Mouse (Mus musculus) CH12.LX (cell line): Measurements from ENCODE around the gene Hic1.

ENCODE experiments used
- CHD1 ChIP-seq: IDR thresholded peaks from 2 replicates; pipeline ENCODE4 v1.6.1; 2012; ENCODE audit warnings: low read depth, low read length, improper control_type of control experiment, inconsistent platforms
- CTCF ChIP-seq, 2 experiments: IDR thresholded peaks in 1 of 2; conservative IDR thresholded peaks in 1 of 2; 2 replicates each; pipeline ENCODE4 v1.5.1; 2011 to 2012; ENCODE audit warnings: low read depth in 2 of 2, low read length in 2 of 2, improper control_type of control experiment in 1 of 2, inconsistent platforms in 1 of 2, mild to moderate bottlenecking in 1 of 2, moderate library complexity in 1 of 2
- E2F4 ChIP-seq: IDR thresholded peaks from 2 replicates; pipeline ENCODE4 v1.6.1; 2011; ENCODE audit warnings: low read depth, low read length, improper control_type of control experiment; ENCODE audit not compliant: insufficient replicate concordance
- JUN ChIP-seq: IDR thresholded peaks from 2 replicates; pipeline ENCODE4 v1.6.1; 2011; ENCODE audit warnings: low read depth, mild to moderate bottlenecking, low read length, improper control_type of control experiment, moderate library complexity; ENCODE audit not compliant: insufficient read depth
- KAT2A ChIP-seq: IDR thresholded peaks from 2 replicates; pipeline ENCODE4 v1.6.1; 2012; ENCODE audit warnings: low read length, improper control_type of control experiment, inconsistent platforms; ENCODE audit not compliant: insufficient replicate concordance
- NELFE ChIP-seq: IDR thresholded peaks from 2 replicates; pipeline ENCODE4 v1.6.1; 2011; ENCODE audit warnings: low read depth, low read length, improper control_type of control experiment
- POLR2A ChIP-seq: IDR thresholded peaks from 2 replicates; pipeline ENCODE4 v1.6.1; 2011; ENCODE audit warnings: low read depth, mild to moderate bottlenecking, improper control_type of control experiment, low read length
- TBP ChIP-seq: conservative IDR thresholded peaks from 2 replicates; pipeline ENCODE4 v1.6.1; 2011; ENCODE audit warnings: low read depth, low read length, improper control_type of control experiment
- TCF12 ChIP-seq: IDR thresholded peaks from 2 replicates; pipeline ENCODE4 v1.6.1; 2014; ENCODE audit warnings: low read depth, mild to moderate bottlenecking, inconsistent platforms, low read length, improper control_type of control experiment
- UBTF ChIP-seq: IDR thresholded peaks from 2 replicates; pipeline ENCODE4 v1.6.1; 2012; ENCODE audit warnings: low read depth, mild to moderate bottlenecking, inconsistent platforms, low read length, improper control_type of control experiment, moderate library complexity
- USF1 ChIP-seq: IDR thresholded peaks from 2 replicates; pipeline ENCODE4 v1.6.1; 2014; ENCODE audit warnings: low read depth, mild to moderate bottlenecking, inconsistent platforms, low read length, improper control_type of control experiment
- USF2 ChIP-seq: conservative IDR thresholded peaks from 2 replicates; pipeline ENCODE4 v1.6.1; 2011; ENCODE audit warnings: low read depth, low read length, improper control_type of control experiment
- ZC3H11A ChIP-seq: IDR thresholded peaks from 2 replicates; pipeline ENCODE4 v1.6.1; 2012; ENCODE audit warnings: low read depth, mild to moderate bottlenecking, inconsistent platforms, low read length, improper control_type of control experiment

DNA sequence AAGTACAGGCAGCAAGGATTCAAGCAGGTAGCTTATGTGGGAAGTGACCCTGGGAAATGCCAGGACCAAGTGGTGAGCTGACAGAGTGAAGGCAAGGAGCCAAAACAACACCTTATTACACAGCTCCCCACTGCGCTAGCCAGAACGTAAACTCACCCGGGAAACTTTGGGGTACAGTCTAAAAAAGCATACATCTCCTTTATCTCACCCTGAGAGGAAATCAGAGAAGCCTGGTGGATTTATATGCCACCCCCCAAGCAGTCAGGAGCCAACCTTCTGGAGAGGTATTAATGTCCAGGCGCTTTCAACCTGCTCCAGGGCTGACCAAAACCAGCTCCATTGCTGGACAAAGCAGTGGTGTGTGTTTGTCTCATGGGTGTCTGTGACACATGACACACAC, 34.6 kb upstream of the Hic1 start:
- TF ChIP-seq USF1 (no peak), CTCF (conservative IDR thresholded peaks at IDR 0.05 in 1 of 2, IDR thresholded peaks at IDR 0.05 in 1 of 2; ENCODE audit: low read depth in 2 of 2, low read length in 2 of 2) (no peak), ZC3H11A (no peak), JUN (no peak), NELFE (no peak), USF2 (no peak), POLR2A (no peak), TCF12 (no peak), TBP (no peak), CHD1 (no peak), E2F4 (no peak), UBTF (no peak), KAT2A (no peak)
